Mouse (Mus musculus): ENCODE results near the gene Pomc. TPM values are rescaled to one million over a fixed set of nuclear protein-coding genes. Genes with fewer than 3 reads are reported as not detected.

Gene Pomc
- not detected for polyA plus RNA-seq (2015; fragmentation: Illumina TruSeq; extraction: RNeasy Lipid Tissue Mini Kit (QIAGEN cat#74804); ENCODE audit: insufficient read depth, low read depth, low replicate concordance)

GRCm38 (mm10) chr12:3954651-3955050 lies at the start of gene Pomc:
TSS of gene Pomc (plus strand) at chr12:3954951.

Other genes starting within 250 kb of the Pomc start
- gene Dnmt3a, start 148.9 kb upstream of the Pomc start, polyA plus RNA-seq (2015; fragmentation: Illumina TruSeq; extraction: RNeasy Lipid Tissue Mini Kit (QIAGEN cat#74804); ENCODE audit: insufficient read depth, low read depth, low replicate concordance) = 6.5 TPM
- gene Efr3b, start 84.0 kb downstream of the Pomc start, polyA plus RNA-seq (2015; fragmentation: Illumina TruSeq; extraction: RNeasy Lipid Tissue Mini Kit (QIAGEN cat#74804); ENCODE audit: insufficient read depth, low read depth, low replicate concordance) = 2.5 TPM
- gene Dnajc27, start 127.6 kb downstream of the Pomc start, polyA plus RNA-seq (2015; fragmentation: Illumina TruSeq; extraction: RNeasy Lipid Tissue Mini Kit (QIAGEN cat#74804); ENCODE audit: insufficient read depth, low read depth, low replicate concordance) = 1.1 TPM
- 2.3 TPM for gene Adcy3, start 178.2 kb downstream of the Pomc start, polyA plus RNA-seq (2015; fragmentation: Illumina TruSeq; extraction: RNeasy Lipid Tissue Mini Kit (QIAGEN cat#74804); ENCODE audit: insufficient read depth, low read depth, low replicate concordance)